Mouse (Mus musculus): ENCODE measurements at regions not wholly inside any gene's neighbourhood (a gene's known extent, or its start where the extent isn't known, plus 50 kb on each side); places are given as distances from the start of the nearest gene placed in this dataset.

DNA sequence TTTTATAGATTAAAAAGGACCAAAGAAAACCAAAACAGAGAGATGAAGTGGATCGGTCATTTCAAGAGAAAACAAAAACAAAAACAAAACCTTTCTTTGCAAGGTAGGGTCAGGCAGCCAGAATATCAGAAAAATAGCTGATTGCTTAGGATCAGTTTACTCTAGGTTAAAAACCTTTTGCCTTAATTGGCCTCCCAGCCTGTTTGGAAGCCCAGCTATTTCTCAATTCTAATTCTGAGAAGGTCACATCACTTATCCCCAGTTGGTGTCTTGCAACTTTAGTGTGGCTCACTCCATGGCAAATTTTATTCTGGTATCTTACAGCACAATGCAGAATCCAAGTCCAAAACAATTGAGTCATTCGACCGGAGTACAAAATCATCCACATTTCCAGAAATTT lies 70.0 kb downstream of the 1190002N15Rik start:
- no peak for DNase-seq
- Histone ChIP-seq H3K27me3 (ENCODE audit: control insufficient read depth, insufficient read depth, low read length) (no peaks in the 10 kb centered on the region), H3K4me3 (replicated peaks; ENCODE audit: insufficient read depth, low read depth, low read length) (no peak overlapping the region), H3K27ac (ENCODE audit: insufficient read depth, low read length) (no peak overlapping the region), H3K4me1 (ENCODE audit: control insufficient read depth, insufficient read depth, low read length) (no peaks in the 10 kb centered on the region)
- 94% methylated on average over 3 of the region's 3 CpGs for WGBS
- no peak for TF ChIP-seq CTCF (IDR thresholded peaks at IDR 0.05; ENCODE audit: borderline replicate concordance, insufficient read depth, low read depth, low read length)
- TF ChIP-seq POLR2A (IDR thresholded peaks at IDR 0.05; ENCODE audit: borderline replicate concordance, insufficient read depth, low read length): no peak

GRCm38 (mm10) chr9:94456085-94456531 lies 81.8 kb downstream of the 1190002N15Rik start:
- peak in 1 of 2 experiments; percentile 26 for DNase-seq
- H3K27me3 ChIP-seq (ENCODE audit: control insufficient read depth, insufficient read depth, low read length): no peaks in the 10 kb centered on the region
- WGBS: 43% methylated on average over 6 of the region's 6 CpGs
- no peak overlapping the region for H3K4me3 ChIP-seq (replicated peaks; ENCODE audit: insufficient read depth, low read depth, low read length)
- peaks cover 3% of the 10 kb centered on the region; the same call in 1 of the 2 replicates for H3K4me1 ChIP-seq (ENCODE audit: control insufficient read depth, insufficient read depth, low read length)
- TF ChIP-seq CTCF (IDR thresholded peaks at IDR 0.05; ENCODE audit: borderline replicate concordance, insufficient read depth, low read depth, low read length) (no peak), POLR2A (IDR thresholded peaks at IDR 0.05; ENCODE audit: borderline replicate concordance, insufficient read depth, low read length) (no peak)
- H3K27ac ChIP-seq (ENCODE audit: insufficient read depth, low read length): no peak overlapping the region

DNA sequence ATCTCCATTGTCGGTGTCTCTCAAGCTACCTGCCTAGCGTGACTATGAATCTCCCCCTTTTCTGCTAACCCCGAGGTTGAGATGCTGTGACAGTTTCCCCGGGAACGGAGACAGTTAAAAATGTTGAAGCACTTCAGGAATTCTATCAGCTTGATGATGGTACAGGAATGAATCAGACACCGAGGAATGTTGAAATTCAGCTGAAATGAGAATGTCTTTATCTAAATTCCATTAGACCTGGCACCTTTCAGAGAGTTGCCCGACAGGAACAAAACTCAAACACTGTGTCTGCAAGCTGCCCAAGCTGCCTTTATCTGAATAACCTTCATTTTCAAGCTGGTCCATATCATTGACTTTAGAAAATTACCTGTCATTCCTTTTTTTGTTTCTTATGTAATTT lies 82.4 kb downstream of the 1190002N15Rik start:
- Histone ChIP-seq H3K4me3 (replicated peaks; ENCODE audit: insufficient read depth, low read depth, low read length) (no peak overlapping the region), H3K4me1 (ENCODE audit: control insufficient read depth, insufficient read depth, low read length) (peaks cover 3% of the 10 kb centered on the region; the same call in 1 of the 2 replicates), H3K27me3 (ENCODE audit: control insufficient read depth, insufficient read depth, low read length) (no peaks in the 10 kb centered on the region), H3K27ac (ENCODE audit: insufficient read depth, low read length) (no peak overlapping the region)
- 91% methylated on average over 7 of the region's 7 CpGs for WGBS
- DNase-seq: no peak
- no peak for TF ChIP-seq POLR2A (IDR thresholded peaks at IDR 0.05; ENCODE audit: borderline replicate concordance, insufficient read depth, low read length)
- TF ChIP-seq CTCF (IDR thresholded peaks at IDR 0.05; ENCODE audit: borderline replicate concordance, insufficient read depth, low read depth, low read length): no peak

DNA sequence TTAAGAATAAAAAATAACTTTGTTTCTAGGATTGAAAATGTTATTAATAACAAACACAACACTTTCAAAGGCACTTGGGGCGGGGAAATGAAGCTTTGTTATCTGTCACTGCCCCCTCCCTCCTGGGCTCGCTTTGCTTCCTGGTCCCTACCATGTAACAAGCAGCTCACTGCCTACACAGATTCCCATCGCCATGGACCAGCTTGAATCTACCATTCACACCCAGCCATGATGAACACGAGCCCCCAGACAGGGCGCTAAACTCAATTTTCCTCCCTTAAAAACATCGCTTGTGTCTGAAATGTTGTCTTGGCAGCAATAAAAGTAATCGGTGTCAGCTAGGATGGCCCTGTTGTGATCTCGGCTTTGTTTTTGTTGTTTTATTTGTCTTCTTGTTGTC lies 88.0 kb downstream of the 1190002N15Rik start:
- DNase-seq: no peak
- no peak for TF ChIP-seq POLR2A (IDR thresholded peaks at IDR 0.05; ENCODE audit: borderline replicate concordance, insufficient read depth, low read length)
- TF ChIP-seq CTCF (IDR thresholded peaks at IDR 0.05; ENCODE audit: borderline replicate concordance, insufficient read depth, low read depth, low read length): no peak
- H3K27me3 ChIP-seq (ENCODE audit: control insufficient read depth, insufficient read depth, low read length): no peaks in the 10 kb centered on the region
- no peak overlapping the region for H3K27ac ChIP-seq (ENCODE audit: insufficient read depth, low read length)
- H3K4me1 ChIP-seq (ENCODE audit: control insufficient read depth, insufficient read depth, low read length): no peaks in the 10 kb centered on the region
- H3K4me3 ChIP-seq (replicated peaks; ENCODE audit: insufficient read depth, low read depth, low read length): no peak overlapping the region
- WGBS: 88% methylated on average over 8 of the region's 8 CpGs

DNA sequence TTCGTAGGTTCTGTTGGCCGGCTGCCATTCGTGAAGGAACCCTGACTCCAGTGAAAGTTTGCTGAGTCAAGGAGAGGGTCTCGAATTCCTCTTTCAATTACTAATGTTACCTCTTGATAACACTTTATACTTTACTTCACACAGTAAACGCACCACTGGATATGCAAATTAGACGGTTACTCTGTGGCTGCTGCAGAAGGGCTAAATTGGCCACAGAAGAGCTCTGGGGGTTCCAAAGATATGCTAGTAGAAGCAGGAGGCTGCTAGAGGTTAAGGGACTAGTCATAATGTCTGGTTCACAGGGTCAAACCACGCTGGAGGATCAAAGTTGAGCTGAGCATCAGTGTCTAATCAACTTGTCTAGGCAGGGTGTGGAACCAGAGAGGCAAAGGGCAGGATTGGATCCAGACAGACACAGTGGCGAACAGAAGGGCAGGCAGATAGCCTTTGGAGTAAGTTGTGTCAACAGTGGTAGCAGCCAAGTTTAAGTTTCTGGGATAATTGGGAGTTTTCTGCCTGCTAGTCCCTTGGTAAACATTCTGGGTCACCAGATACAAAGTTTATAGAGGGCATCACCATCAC lies 91.6 kb downstream of the 1190002N15Rik start:
- Histone ChIP-seq H3K27ac (ENCODE audit: insufficient read depth, low read length) (no peak overlapping the region), H3K4me1 (ENCODE audit: control insufficient read depth, insufficient read depth, low read length) (no peaks in the 10 kb centered on the region), H3K27me3 (ENCODE audit: control insufficient read depth, insufficient read depth, low read length) (no peaks in the 10 kb centered on the region), H3K4me3 (replicated peaks; ENCODE audit: insufficient read depth, low read depth, low read length) (no peak overlapping the region)
- WGBS: 81% methylated on average over 8 of the region's 8 CpGs
- DNase-seq: no peak
- TF ChIP-seq CTCF (IDR thresholded peaks at IDR 0.05; ENCODE audit: borderline replicate concordance, insufficient read depth, low read depth, low read length) (no peak), POLR2A (IDR thresholded peaks at IDR 0.05; ENCODE audit: borderline replicate concordance, insufficient read depth, low read length) (no peak)

- Histone ChIP-seq H3K4me3 (replicated peaks; ENCODE audit: insufficient read depth, low read depth, low read length) (no peak overlapping the region), H3K27me3 (ENCODE audit: control insufficient read depth, insufficient read depth, low read length) (no peaks in the 10 kb centered on the region), H3K4me1 (ENCODE audit: control insufficient read depth, insufficient read depth, low read length) (no peaks in the 10 kb centered on the region), H3K27ac (ENCODE audit: insufficient read depth, low read length) (no peak overlapping the region)
- TF ChIP-seq CTCF (IDR thresholded peaks at IDR 0.05; ENCODE audit: borderline replicate concordance, insufficient read depth, low read depth, low read length) (no peak), POLR2A (IDR thresholded peaks at IDR 0.05; ENCODE audit: borderline replicate concordance, insufficient read depth, low read length) (no peak)
- 90% methylated on average over 5 of the region's 5 CpGs for WGBS
- DNase-seq: no peak
These were observed 93.6 kb downstream of the 1190002N15Rik start for GRCm38 (mm10) chr9:94444140-94444789.

DNA sequence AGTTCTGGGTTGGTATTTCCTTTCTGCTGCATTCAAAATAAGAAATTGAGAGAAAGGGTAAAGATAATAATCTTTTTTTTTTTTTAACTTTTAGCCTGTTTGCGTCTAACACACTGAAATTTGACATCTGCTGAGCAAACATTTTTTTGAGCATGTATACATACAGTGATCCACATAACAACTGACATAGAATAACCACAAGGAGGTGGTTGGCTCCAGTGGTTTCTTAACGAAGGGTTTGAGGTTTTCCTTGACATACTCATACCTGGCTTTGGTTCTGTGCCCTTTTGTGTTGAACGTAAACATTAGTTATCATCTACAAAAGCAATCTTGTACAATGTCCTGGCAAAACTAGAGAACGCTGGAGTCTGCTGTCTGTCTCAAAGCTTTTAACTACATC lies 96.5 kb downstream of the 1190002N15Rik start:
- no peak overlapping the region for H3K27ac ChIP-seq (ENCODE audit: insufficient read depth, low read length)
- H3K27me3 ChIP-seq (ENCODE audit: control insufficient read depth, insufficient read depth, low read length): no peaks in the 10 kb centered on the region
- TF ChIP-seq CTCF (IDR thresholded peaks at IDR 0.05; ENCODE audit: borderline replicate concordance, insufficient read depth, low read depth, low read length) (no peak), POLR2A (IDR thresholded peaks at IDR 0.05; ENCODE audit: borderline replicate concordance, insufficient read depth, low read length) (no peak)
- no peak overlapping the region for H3K4me3 ChIP-seq (replicated peaks; ENCODE audit: insufficient read depth, low read depth, low read length)
- no peaks in the 10 kb centered on the region for H3K4me1 ChIP-seq (ENCODE audit: control insufficient read depth, insufficient read depth, low read length)
- WGBS: 92% methylated on average over 4 of the region's 4 CpGs
- no peak for DNase-seq

DNA sequence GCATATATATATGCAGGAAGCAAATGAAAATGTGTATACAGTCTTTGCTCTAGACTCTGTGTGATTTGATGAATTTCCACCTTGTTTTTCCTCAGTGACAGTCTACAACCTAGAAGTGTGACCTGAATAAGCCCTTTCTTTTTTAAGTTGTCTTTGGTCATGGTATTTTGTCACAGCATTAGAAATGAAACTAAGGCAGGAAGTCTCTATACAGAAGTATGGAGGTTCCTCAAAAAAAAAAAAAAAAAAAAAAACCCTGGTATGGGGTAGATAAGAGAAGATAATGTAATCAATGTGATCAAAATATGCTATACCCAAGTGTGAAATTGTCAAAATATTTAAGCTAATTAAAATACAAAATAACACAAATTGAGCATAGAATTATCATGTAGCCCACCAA lies 104.4 kb downstream of the 1190002N15Rik start:
- Histone ChIP-seq H3K4me1 (ENCODE audit: control insufficient read depth, insufficient read depth, low read length) (no peaks in the 10 kb centered on the region), H3K27ac (ENCODE audit: insufficient read depth, low read length) (no peak overlapping the region), H3K4me3 (replicated peaks; ENCODE audit: insufficient read depth, low read depth, low read length) (no peak overlapping the region), H3K27me3 (ENCODE audit: control insufficient read depth, insufficient read depth, low read length) (no peaks in the 10 kb centered on the region)
- no peak for DNase-seq
- TF ChIP-seq CTCF (IDR thresholded peaks at IDR 0.05; ENCODE audit: borderline replicate concordance, insufficient read depth, low read depth, low read length): no peak

Measured in cerebellum, adult 2 months (tissue).